In genomic region chr11:113046200-113047051, GRCm38 (mm10) we compare ENCODE assay signal across 9 mouse cellular contexts.
DNase-seq lines count a peak whose midpoint lies in the region; ATAC-seq and TF ChIP-seq lines count a peak whose summit lies in the region.
"Had no signal": no experiment of that assay in that cellular context is flagged by ENCODE, and none has a peak within 500 bp of the region (broad histone marks: within the 10 kb centered on the region; RNA-seq: fewer than 3 reads in every experiment).

No protein-coding gene starts in this region.

- no peak for TF ChIP-seq CTCF in heart, postnatal 0 days (IDR thresholded peaks at IDR 0.05; ENCODE audit: low read depth)

- no peaks in the 10 kb centered on the region for H3K9me3 ChIP-seq in heart, postnatal 0 days (replicated peaks; ENCODE audit: control insufficient read depth, low read length)
- H3K9me3 ChIP-seq: liver, embryonic 15.5 days had no signal

- H3K27me3 ChIP-seq in heart, postnatal 0 days (ENCODE audit: control insufficient read depth, insufficient read depth, low read length), result no peaks in the 10 kb centered on the region
- H3K27me3 ChIP-seq: liver, embryonic 15.5 days had no signal

- DNase-seq in cerebellum, adult 8-10 months, result peak; percentile 11
- no peak for DNase-seq in cerebellum, postnatal 36 days
- peak; percentile 89 for DNase-seq in embryo, embryonic 10 days (ENCODE audit: low spot score)
- peak; percentile 55 for DNase-seq in heart, postnatal 0 days (ENCODE audit: low spot score)
- peak; percentile 80 to 82 for DNase-seq in layer of hippocampus, adult 18-20 months (ENCODE audit: low spot score in 2 of 2)
- peak; percentile 64 to 75 for DNase-seq in lung, postnatal 4 days
- peak; percentile 56 for DNase-seq in skeletal muscle tissue, adult 2 months (ENCODE audit: low read depth, low spot score)
- DNase-seq in c-Kit-positive CD71-positive TER-119-positive erythroid progenitor cells, embryonic 14.5 days (ENCODE audit: low spot score), result no peak

- H3K4me2 ChIP-seq in heart, postnatal 0 days (ENCODE audit: low read depth, low read length), result no peak overlapping the region
- H3K4me2 ChIP-seq: liver, embryonic 15.5 days had no signal

- H3K27ac ChIP-seq in heart, postnatal 0 days (ENCODE audit: low read depth), result no peak overlapping the region
- H3K27ac ChIP-seq: liver, embryonic 15.5 days had no signal

- no peak for TF ChIP-seq EP300 in heart, postnatal 0 days (IDR thresholded peaks at IDR 0.05; ENCODE audit: low read depth)

- ATAC-seq in heart, postnatal 0 days (ENCODE audit: insufficient read depth, low read depth), result no peak

- 36% methylated on average over 20 of the region's 20 CpGs for WGBS in heart, postnatal 0 days

- H3K4me1 ChIP-seq in heart, postnatal 0 days (ENCODE audit: control insufficient read depth, insufficient read depth), result peaks cover 8% of the 10 kb centered on the region
- H3K4me1 ChIP-seq: liver, embryonic 15.5 days had no signal

- H3K9ac ChIP-seq in heart, postnatal 0 days (replicated peaks; ENCODE audit: low read depth, low read length), result no peak overlapping the region
- H3K9ac ChIP-seq: liver, embryonic 15.5 days had no signal

- H3K4me3 ChIP-seq in heart, postnatal 0 days (ENCODE audit: low read depth, low read length), result no peak overlapping the region
- H3K4me3 ChIP-seq: liver, embryonic 15.5 days had no signal

- no peaks in the 10 kb centered on the region for H3K36me3 ChIP-seq in heart, postnatal 0 days (replicated peaks; ENCODE audit: control insufficient read depth, insufficient read depth, low read length)
- H3K36me3 ChIP-seq: liver, embryonic 15.5 days had no signal

Comparison
In these comparisons a context has a peak if more than half of its experiments do, and no peak if none do; other contexts are left out.
1. DNase-seq: peak in cerebellum, adult 8-10 months (single experiment), embryo, embryonic 10 days (single experiment), heart, postnatal 0 days (single experiment), layer of hippocampus, adult 18-20 months (2 of 2), lung, postnatal 4 days (2 of 2) and skeletal muscle tissue, adult 2 months (single experiment); none in cerebellum, postnatal 36 days (0 of 2) and c-Kit-positive CD71-positive TER-119-positive erythroid progenitor cells, embryonic 14.5 days (single experiment).